Mouse (Mus musculus) small intestine, adult 2 months (tissue): Measurements from ENCODE around the gene Pld5. TPM values are rescaled to one million over a fixed set of nuclear protein-coding genes. Genes with fewer than 3 reads are reported as not detected.

ENCODE experiments used
- H3K27ac ChIP-seq: fragments of 200-500 bp; 2 replicates; pipeline ENCODE4 v1.5.1; 2012; ENCODE audit warnings: low read depth, low read length, control low read depth, inconsistent platforms; ENCODE audit not compliant: insufficient read depth
- H3K27me3 ChIP-seq: fragments of 200-500 bp; 2 replicates; pipeline ENCODE4 v1.6.1; 2012; ENCODE audit warnings: mild to moderate bottlenecking, moderate library complexity, low read length, inconsistent platforms; ENCODE audit not compliant: control insufficient read depth, insufficient read depth
- H3K36me3 ChIP-seq: fragments of 200-500 bp; 2 replicates; pipeline ENCODE4 v1.6.1; 2012; ENCODE audit warnings: mild to moderate bottlenecking, low read length, control low read depth, inconsistent platforms; ENCODE audit not compliant: control insufficient read depth, insufficient read depth
- H3K4me1 ChIP-seq: fragments of 200-500 bp; 2 replicates; pipeline ENCODE4 v1.6.1; 2012; ENCODE audit warnings: low read length, inconsistent platforms, mixed read lengths; ENCODE audit not compliant: control insufficient read depth, insufficient read depth, insufficient read length
- H3K4me3 ChIP-seq: fragments of 200-500 bp; 2 replicates; pipeline ENCODE4 v1.5.1; 2012; ENCODE audit warnings: low read depth, mild to moderate bottlenecking, control low read depth, inconsistent platforms, low read length, moderate library complexity
- CTCF ChIP-seq: fragments of 200-500 bp; IDR thresholded peaks from 2 replicates; pipeline ENCODE4 v1.5.1; 2012; ENCODE audit warnings: low read depth, mild to moderate bottlenecking, control low read depth, inconsistent platforms, low read length, moderate library complexity, mixed read lengths; ENCODE audit not compliant: insufficient replicate concordance, insufficient read length; ENCODE audit errors: extremely low read depth
- POLR2A ChIP-seq: fragments of 200-500 bp; IDR thresholded peaks from 2 replicates; pipeline ENCODE4 v1.6.1; 2012; ENCODE audit warnings: low read depth, mild to moderate bottlenecking, control low read depth, inconsistent platforms, low read length, moderate library complexity
- WGBS: fragments of 180-500 bp; shearing (Covaris S2); methylation state at CpG from one replicate; pipeline ENCODE4 v1.1.7; 2018; 5-methylcytosine and 5-hydroxymethylcytosine counted together
- polyA plus RNA-seq: library from polyadenylated mRNA; depleted of rRNA; stranded (reverse); fragments of >200 nt; gene quantifications from 2 replicates; pipeline ENCODE4 v1.2.3, GENCODE M21; 2012

Pld5 gene
- polyA plus RNA-seq, 1 experiment = 0.11 TPM

- Histone ChIP-seq H3K27me3 (no peaks in the 10 kb centered on the region), H3K4me1 (no peaks in the 10 kb centered on the region), H3K4me3 (no peak overlapping the region), H3K36me3 (no peaks in the 10 kb centered on the region), H3K27ac (no peak overlapping the region)
- TF ChIP-seq CTCF (no peak), POLR2A (no peak)
- WGBS = 88% methylated on average over 2 of the region's 2 CpGs
These were observed 35.9 kb downstream of the Pld5 start for GRCm38 (mm10) chr1:176239199-176239598.

- TF ChIP-seq POLR2A (no peak), CTCF (no peak)
- Histone ChIP-seq H3K36me3 (no peaks in the 10 kb centered on the region), H3K27me3 (no peaks in the 10 kb centered on the region), H3K27ac (no peak overlapping the region), H3K4me1 (no peaks in the 10 kb centered on the region), H3K4me3 (no peak overlapping the region)
- 75% methylated on average over 10 of the region's 10 CpGs for WGBS
These were observed 51.3 kb downstream of the Pld5 start for GRCm38 (mm10) chr1:176223794-176224193.

- H3K36me3 ChIP-seq = no peaks in the 10 kb centered on the region
- no peaks in the 10 kb centered on the region for H3K4me1 ChIP-seq
- WGBS = 8% methylated on average over 12 of the region's 12 CpGs
- H3K27ac ChIP-seq = no peak overlapping the region
- H3K27me3 ChIP-seq = no peaks in the 10 kb centered on the region
- H3K4me3 ChIP-seq = no peak overlapping the region
- TF ChIP-seq CTCF (peak; percentile 63; the same call in 1 of the 2 replicates), POLR2A (no peak)
These were observed 51.9 kb downstream of the Pld5 start for GRCm38 (mm10) chr1:176223196-176223595.

- no peak for TF ChIP-seq CTCF
- TF ChIP-seq POLR2A = no peak
- 74% methylated on average over 5 of the region's 5 CpGs for WGBS
- Histone ChIP-seq H3K4me3 (no peak overlapping the region), H3K27me3 (no peaks in the 10 kb centered on the region), H3K27ac (no peak overlapping the region), H3K36me3 (no peaks in the 10 kb centered on the region), H3K4me1 (no peaks in the 10 kb centered on the region)
These were observed 56.9 kb downstream of the Pld5 start for GRCm38 (mm10) chr1:176218217-176218616.

- TF ChIP-seq CTCF (no peak), POLR2A (no peak)
- 35% methylated on average over 17 of the region's 17 CpGs for WGBS
- Histone ChIP-seq H3K27ac (no peak overlapping the region), H3K4me1 (no peaks in the 10 kb centered on the region), H3K36me3 (no peaks in the 10 kb centered on the region), H3K4me3 (no peak overlapping the region), H3K27me3 (no peaks in the 10 kb centered on the region)
These were observed 61.4 kb downstream of the Pld5 start for GRCm38 (mm10) chr1:176213645-176214221.

GRCm38 (mm10) chr1:176212922-176213644 is 62.0 kb downstream of the Pld5 start:
- 70% methylated on average over 9 of the region's 9 CpGs for WGBS
- Histone ChIP-seq H3K4me1 (no peaks in the 10 kb centered on the region), H3K27me3 (no peaks in the 10 kb centered on the region), H3K36me3 (no peaks in the 10 kb centered on the region), H3K27ac (no peak overlapping the region), H3K4me3 (no peak overlapping the region)
- TF ChIP-seq CTCF (no peak), POLR2A (no peak)

- 95% methylated on average over 1 of the region's 1 CpGs for WGBS
These were observed 64.3 kb downstream of the Pld5 start for GRCm38 (mm10) chr1:176210803-176211202.

More at GRCm38 (mm10) chr1:176210803-176211202, 64.3 kb downstream of the Pld5 start:
- no peak for TF ChIP-seq POLR2A
- no peak for TF ChIP-seq CTCF
- Histone ChIP-seq H3K4me1 (no peaks in the 10 kb centered on the region), H3K27me3 (no peaks in the 10 kb centered on the region), H3K36me3 (no peaks in the 10 kb centered on the region), H3K27ac (no peak overlapping the region), H3K4me3 (no peak overlapping the region)
